In genomic region chr10:80928586-80929298, GRCm38 (mm10) we compare ENCODE assay signal across 1 mouse cellular context.
TF ChIP-seq lines count a peak whose summit lies in the region.

No protein-coding gene starts in this region.

TF ChIP-seq in MEL, 35 proteins besides CTCF, POLR2A, EP300 and RAD21 (continued from another document):
- TF ChIP-seq MAZ (IDR thresholded peaks at IDR 0.05; ENCODE audit: low read depth, low read length): peak; percentile 99
- TF ChIP-seq MEF2A (IDR thresholded peaks at IDR 0.05; ENCODE audit: extremely low read depth, insufficient replicate concordance, low read depth, low read length, poor library complexity, severe bottlenecking): no peak
- TF ChIP-seq USF2 (IDR thresholded peaks at IDR 0.05; ENCODE audit: borderline replicate concordance in 1 of 2, insufficient read depth in 1 of 2, low read depth in 1 of 2, low read length in 2 of 2): no peak
- TF ChIP-seq HCFC1 (IDR thresholded peaks at IDR 0.05; ENCODE audit: low read depth, low read length): peak; percentile 60; the same call in 1 of the 2 replicates
- peak; percentile 94 for TF ChIP-seq SMC3 (IDR thresholded peaks at IDR 0.05; ENCODE audit: low read depth, low read length)
- TF ChIP-seq USF1 (IDR thresholded peaks at IDR 0.05; ENCODE audit: low read depth, low read length): no peak
- TF ChIP-seq GATA1 (IDR thresholded peaks at IDR 0.05; ENCODE audit: low read depth, low read length): no peak
- 0 out of 2 replicates have a peak, but pooled peaks have one; percentile 27 for TF ChIP-seq ETS1 (IDR thresholded peaks at IDR 0.05; ENCODE audit: low read depth, low read length)
- no peak for TF ChIP-seq ZMIZ1 (IDR thresholded peaks at IDR 0.05; ENCODE audit: low read depth, low read length)
- TF ChIP-seq GABPA (IDR thresholded peaks at IDR 0.05; ENCODE audit: low read depth, low read length): no peak
- TF ChIP-seq JUND (IDR thresholded peaks at IDR 0.05; ENCODE audit: low read depth, low read length): no peak
- no peak for TF ChIP-seq MYB (IDR thresholded peaks at IDR 0.05; ENCODE audit: low read depth, low read length)
- 0 out of 2 replicates have a peak, but pooled peaks have one; percentile 26 for TF ChIP-seq NRF1 (IDR thresholded peaks at IDR 0.05; ENCODE audit: insufficient read depth, low read depth, low read length, poor library complexity, severe bottlenecking)
- TF ChIP-seq ZC3H11A (IDR thresholded peaks at IDR 0.05; ENCODE audit: low read depth, low read length): peak; percentile 91
- no peak for TF ChIP-seq KAT2A (conservative IDR thresholded peaks at IDR 0.05; ENCODE audit: low read depth, low read length)
- no peak for TF ChIP-seq CHD1 (IDR thresholded peaks at IDR 0.05; ENCODE audit: low read depth, low read length)
- 0 out of 2 replicates have a peak, but pooled peaks have one; percentile 10 for TF ChIP-seq TBP (IDR thresholded peaks at IDR 0.05; ENCODE audit: low read depth, low read length)
- peak; percentile 98 for TF ChIP-seq ZNF384 (IDR thresholded peaks at IDR 0.05; ENCODE audit: low read depth, low read length)
- TF ChIP-seq MAX (IDR thresholded peaks at IDR 0.05; ENCODE audit: low read length): no peak
- TF ChIP-seq MYC (IDR thresholded peaks at IDR 0.05; ENCODE audit: low read depth, low read length): no peak; the same call in 1 of the 2 replicates
- no peak for TF ChIP-seq UBTF (IDR thresholded peaks at IDR 0.05; ENCODE audit: borderline replicate concordance, insufficient read depth, low read depth, low read length)
